Mouse (Mus musculus): Measurements from ENCODE around the gene Dnajb5.

Dnajb5 gene

GRCm38 (mm10) chr4:42949676-42950051 is at the start of gene Dnajb5:
Dnajb5 (plus strand) TSS chr4:42949814.
- DNase-seq (ENCODE audit: low read depth), result peak; percentile 97

- DNase-seq (ENCODE audit: low read depth), result no peak
These were observed 48.7 kb upstream of the Dnajb5 start for GRCm38 (mm10) chr4:42900878-42901277.

- peak; percentile 16 for DNase-seq (ENCODE audit: low read depth)
These were observed 47.4 kb upstream of the Dnajb5 start for GRCm38 (mm10) chr4:42902174-42902573.

DNA sequence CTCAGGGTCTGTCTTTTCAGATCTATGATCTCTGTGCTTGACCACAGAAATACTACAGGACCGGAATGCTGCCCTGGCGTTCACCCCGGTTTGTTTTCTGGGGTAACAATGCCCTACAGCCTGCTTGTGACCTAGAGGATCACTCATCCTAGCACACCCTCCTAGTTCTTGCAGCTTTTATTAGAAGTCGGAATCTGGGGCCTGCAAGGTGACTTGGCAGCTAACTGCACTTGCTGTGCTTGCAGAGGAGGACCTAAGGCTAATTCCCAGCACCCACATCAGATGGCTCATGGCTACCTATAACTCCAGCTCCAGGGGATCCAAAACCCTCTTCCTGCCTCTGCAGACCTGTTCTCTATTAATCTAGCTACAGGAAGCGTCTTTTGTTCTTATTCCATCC is 46.9 kb upstream of the Dnajb5 start:
- no peak for DNase-seq (ENCODE audit: low read depth)

- peak; percentile 4 for DNase-seq (ENCODE audit: low read depth)
These were observed 45.7 kb upstream of the Dnajb5 start for GRCm38 (mm10) chr4:42903942-42904341.

- DNase-seq (ENCODE audit: low read depth), result no peak
These were observed 45.1 kb upstream of the Dnajb5 start for GRCm38 (mm10) chr4:42904523-42904922.

- no peak for DNase-seq (ENCODE audit: low read depth)
These were observed 44.6 kb upstream of the Dnajb5 start for GRCm38 (mm10) chr4:42904966-42905365.

DNA sequence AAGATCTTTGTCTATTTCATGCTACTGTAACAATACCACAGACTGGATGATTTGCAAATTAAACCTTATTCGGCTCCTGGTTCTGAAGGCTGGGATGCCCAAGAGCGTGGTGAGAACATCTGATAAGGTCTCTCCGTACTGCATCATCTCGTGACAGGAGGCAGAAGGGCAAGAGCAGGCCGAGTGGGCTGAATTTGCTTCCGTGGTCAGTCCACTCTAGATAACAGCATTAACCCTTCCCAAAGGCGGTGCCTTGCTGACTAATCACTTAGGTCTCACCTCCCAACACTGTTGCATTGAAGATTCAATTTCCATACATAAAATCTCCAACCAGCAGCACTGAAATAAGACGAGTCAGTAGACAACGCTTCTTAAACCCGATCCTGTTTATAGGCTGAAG is 36.2 kb upstream of the Dnajb5 start:
- DNase-seq (ENCODE audit: low read depth), result no peak

DNA sequence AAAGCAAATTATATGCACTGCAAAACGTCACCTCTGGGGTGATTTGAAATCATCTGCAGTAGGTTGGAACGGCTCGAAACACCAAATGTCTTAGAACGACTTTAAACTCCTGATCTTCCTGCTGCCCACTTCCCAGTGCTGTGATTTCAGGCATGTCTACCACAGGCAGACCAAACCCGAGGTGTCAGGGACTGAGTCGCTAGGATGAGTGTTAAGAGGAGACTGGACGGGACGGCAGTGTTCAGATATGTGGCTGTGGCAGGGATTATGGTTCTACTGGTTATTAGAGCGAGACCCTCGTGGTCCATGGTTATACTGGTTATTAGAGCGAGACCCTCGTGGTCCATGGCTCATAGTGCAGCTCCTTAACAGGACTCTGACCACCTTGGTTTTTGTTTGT is 34.3 kb upstream of the Dnajb5 start:
- no peak for DNase-seq (ENCODE audit: low read depth)

- DNase-seq (ENCODE audit: low read depth), result no peak
These were observed 33.6 kb upstream of the Dnajb5 start for GRCm38 (mm10) chr4:42915966-42916365.

- no peak for DNase-seq (ENCODE audit: low read depth)
These were observed 32.8 kb upstream of the Dnajb5 start, which contains the start of gene Phf24 for GRCm38 (mm10) chr4:42916617-42917401. Phf24 (plus strand) TSS chr4:42916660.

- no peak for DNase-seq (ENCODE audit: low read depth)
These were observed 32.2 kb upstream of the Dnajb5 start for GRCm38 (mm10) chr4:42917402-42917774.

GRCm38 (mm10) chr4:42920726-42921125 is 28.9 kb upstream of the Dnajb5 start:
- DNase-seq (ENCODE audit: low read depth), result no peak

GRCm38 (mm10) chr4:42921536-42921935 is 28.1 kb upstream of the Dnajb5 start:
- DNase-seq (ENCODE audit: low read depth), result no peak

GRCm38 (mm10) chr4:42922056-42922455 is 27.6 kb upstream of the Dnajb5 start:
- DNase-seq (ENCODE audit: low read depth), result no peak

- no peak for DNase-seq (ENCODE audit: low read depth)
These were observed 27.2 kb upstream of the Dnajb5 start for GRCm38 (mm10) chr4:42922461-42922860.

- DNase-seq (ENCODE audit: low read depth), result no peak
These were observed 25.4 kb upstream of the Dnajb5 start for GRCm38 (mm10) chr4:42924095-42924710.

- peak; percentile 14 for DNase-seq (ENCODE audit: low read depth)
These were observed 21.4 kb upstream of the Dnajb5 start for GRCm38 (mm10) chr4:42928209-42928608.

- no peak for DNase-seq (ENCODE audit: low read depth)
These were observed 20.7 kb upstream of the Dnajb5 start for GRCm38 (mm10) chr4:42928952-42929351.

DNA sequence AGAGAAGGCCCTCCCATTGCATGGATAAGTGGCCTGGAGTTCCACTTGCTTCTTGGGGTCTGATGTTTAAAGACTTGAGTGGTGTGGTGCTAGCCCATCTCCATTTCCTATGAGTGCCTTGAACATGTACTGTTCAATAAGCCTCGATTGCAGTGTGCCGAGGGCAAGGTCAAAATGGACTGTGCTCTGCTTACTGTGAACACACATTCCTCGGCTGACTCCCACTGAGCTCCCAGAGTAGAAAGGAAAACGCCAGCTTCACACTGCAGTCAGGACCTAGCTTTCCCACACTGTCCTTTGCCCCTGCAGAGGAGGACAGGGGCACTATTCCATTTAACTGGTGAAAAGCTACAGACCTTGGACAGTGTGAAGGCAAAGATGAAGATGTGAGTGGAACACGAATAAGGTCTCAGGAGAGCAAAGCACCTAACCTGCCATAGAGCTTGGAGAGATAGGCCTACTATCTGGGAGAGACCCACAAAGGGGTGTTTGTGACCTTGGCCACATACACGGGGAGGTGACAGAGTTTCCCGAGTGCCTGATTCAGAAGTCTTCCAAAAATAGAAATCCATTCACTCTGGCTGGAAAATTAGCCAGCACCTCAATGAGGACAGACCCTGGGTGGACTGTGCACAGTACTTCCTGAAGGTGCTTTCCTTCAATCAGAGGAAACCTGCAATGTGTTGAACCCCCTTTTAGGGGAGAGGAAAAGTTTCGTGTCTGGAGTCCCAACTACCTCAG is 17.2 kb upstream of the Dnajb5 start:
- no peak for DNase-seq (ENCODE audit: low read depth)

DNA sequence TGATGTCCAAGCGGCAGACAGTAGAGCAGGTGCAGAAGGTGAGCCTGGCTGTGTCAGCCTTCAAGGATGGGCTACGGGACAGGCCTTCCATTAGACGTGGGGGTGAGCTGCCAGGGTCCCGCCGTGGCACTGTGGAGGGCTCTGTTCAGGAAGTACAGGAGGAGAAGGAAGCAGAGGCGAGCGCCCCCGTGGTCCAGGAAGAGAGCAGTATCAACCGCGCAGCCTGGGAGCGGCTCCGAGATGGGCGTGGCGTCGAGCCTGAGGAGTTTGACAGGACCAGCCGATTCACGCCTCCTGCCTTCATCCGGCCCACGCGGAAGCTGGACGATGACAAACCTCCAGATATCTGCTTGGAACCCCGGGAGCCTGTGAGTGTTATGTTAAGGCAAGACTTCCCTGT is 16.0 kb upstream of the Dnajb5 start:
- DNase-seq (ENCODE audit: low read depth), result no peak

- DNase-seq (ENCODE audit: low read depth), result peak; percentile 29
These were observed 8.2 kb upstream of the Dnajb5 start for GRCm38 (mm10) chr4:42941396-42941795.

DNA sequence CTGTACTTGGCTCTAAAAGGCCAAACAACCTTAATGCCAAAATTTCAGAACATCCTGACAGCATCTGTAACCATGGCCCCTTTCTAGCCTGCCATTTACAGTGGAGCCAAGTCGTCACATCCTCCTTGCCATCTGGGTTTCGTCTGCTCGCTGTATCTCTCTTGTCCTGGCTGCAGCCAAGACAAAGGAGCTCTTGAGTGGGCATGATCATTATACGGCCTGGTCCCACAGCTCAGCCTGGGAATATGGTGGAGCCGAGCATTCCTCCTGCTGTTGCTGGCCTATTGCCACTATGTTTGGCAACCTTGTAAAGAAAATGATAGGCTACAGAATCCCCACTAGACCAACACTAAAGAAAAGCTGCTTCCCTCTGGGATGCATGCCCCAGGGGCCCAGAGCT is 6.3 kb upstream of the Dnajb5 start:
- no peak for DNase-seq (ENCODE audit: low read depth)
